Mouse (Mus musculus) E14TG2a.4 (cell line): ENCODE data around the gene Lsm14a.

Experiments
- CTCF ChIP-seq: conservative IDR thresholded peaks from 2 replicates; pipeline ENCODE4 v1.5.1; 2014; ENCODE audit warnings: low read length
- NANOG ChIP-seq: IDR thresholded peaks from 2 replicates; pipeline ENCODE4 v1.6.1; 2014; ENCODE audit warnings: borderline replicate concordance, low read length, mixed read lengths

DNA sequence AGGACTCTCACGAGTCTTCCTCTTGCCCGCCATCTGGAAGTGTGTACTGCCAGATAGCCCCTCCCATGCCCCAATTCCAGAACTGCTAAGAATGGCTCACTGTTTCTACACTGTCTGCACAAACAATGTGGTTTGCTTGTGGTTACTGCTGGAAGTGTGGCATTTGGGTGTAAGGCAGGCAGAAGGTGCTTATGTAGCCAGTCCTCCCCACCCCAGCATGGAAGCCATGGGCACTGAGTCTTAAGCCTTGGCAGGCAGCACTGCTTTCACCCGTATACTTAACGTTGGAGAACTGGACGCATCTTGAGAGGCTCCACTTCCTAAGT is 54.0 kb downstream of the Lsm14a start:
- TF ChIP-seq CTCF, result no peak
- no peak for TF ChIP-seq NANOG
